Mouse (Mus musculus) embryonic facial prominence, embryonic 14.5 days (tissue): ENCODE results near the gene Fcgbp. TPM values are rescaled to one million over a fixed set of nuclear protein-coding genes. Genes with fewer than 3 reads are reported as not detected.

Experiments
- ATAC-seq: fragments of 200-750 bp; cut with Nextera tagmentation; 2 replicates; pipeline ENCODE4 v1.8.0; 2017; ENCODE audit warnings: low read depth, moderate number of reproducible peaks, moderate TSS enrichment
- DNase-seq: peaks from one replicate; pipeline ENCODE4 v3.0.0-alpha.2; 2015; ENCODE audit warnings: low spot score
- H3K27ac ChIP-seq: fragments of 300-500 bp; sonication (generic); replicated peaks from 2 replicates; pipeline ENCODE4 v1.5.1; 2014; ENCODE audit warnings: low read depth, mild to moderate bottlenecking, low read length, moderate library complexity
- H3K27me3 ChIP-seq: fragments of 300-500 bp; sonication (generic); replicated peaks from 2 replicates; pipeline ENCODE4 v1.6.1; 2014; ENCODE audit warnings: low read length; ENCODE audit not compliant: control insufficient read depth, insufficient read depth
- H3K36me3 ChIP-seq: fragments of 300-500 bp; sonication (generic); 2 replicates; pipeline ENCODE4 v1.6.1; 2014; ENCODE audit warnings: low read length, mixed read lengths; ENCODE audit not compliant: control insufficient read depth, insufficient read depth
- H3K4me1 ChIP-seq: fragments of 300-500 bp; sonication (generic); 2 replicates; pipeline ENCODE4 v1.6.1; 2014; ENCODE audit warnings: antibody characterized with exemption, low read length; ENCODE audit not compliant: control insufficient read depth, insufficient read depth
- H3K4me2 ChIP-seq: fragments of 300-500 bp; sonication (generic); 2 replicates; pipeline ENCODE4 v1.6.1; 2014; ENCODE audit warnings: low read depth, mild to moderate bottlenecking, low read length, moderate library complexity, mixed read lengths
- H3K4me3 ChIP-seq: fragments of 300-500 bp; sonication (generic); 2 replicates; pipeline ENCODE4 v1.5.1; 2014; ENCODE audit warnings: low read depth, mild to moderate bottlenecking, low read length
- H3K9ac ChIP-seq: fragments of 300-500 bp; sonication (generic); 2 replicates; pipeline ENCODE4 v1.6.1; 2014; ENCODE audit warnings: low read depth, mild to moderate bottlenecking, low read length, moderate library complexity, mixed read lengths
- H3K9me3 ChIP-seq: fragments of 300-500 bp; sonication (generic); 2 replicates; pipeline ENCODE4 v1.6.1; 2016; ENCODE audit warnings: low read length; ENCODE audit not compliant: control insufficient read depth
- WGBS: fragments of 180-500 bp; shearing (Covaris S2); extraction: QIAGEN DNeasy Blood & Tissue Kit; methylation state at CpG from one replicate; pipeline ENCODE4 v1.1.7; 2014; 5-methylcytosine and 5-hydroxymethylcytosine counted together
- polyA plus RNA-seq: library from polyadenylated mRNA; unstranded; fragments of >200 nt; fragmentation: Nextera tagmentation; extraction: Ambion mirVana; gene quantifications from 2 replicates; pipeline ENCODE4 v1.2.1, GENCODE M21; 2014

Fcgbp gene
- polyA plus RNA-seq = 0.34 and 0.58 TPM in 2 replicates

DNA sequence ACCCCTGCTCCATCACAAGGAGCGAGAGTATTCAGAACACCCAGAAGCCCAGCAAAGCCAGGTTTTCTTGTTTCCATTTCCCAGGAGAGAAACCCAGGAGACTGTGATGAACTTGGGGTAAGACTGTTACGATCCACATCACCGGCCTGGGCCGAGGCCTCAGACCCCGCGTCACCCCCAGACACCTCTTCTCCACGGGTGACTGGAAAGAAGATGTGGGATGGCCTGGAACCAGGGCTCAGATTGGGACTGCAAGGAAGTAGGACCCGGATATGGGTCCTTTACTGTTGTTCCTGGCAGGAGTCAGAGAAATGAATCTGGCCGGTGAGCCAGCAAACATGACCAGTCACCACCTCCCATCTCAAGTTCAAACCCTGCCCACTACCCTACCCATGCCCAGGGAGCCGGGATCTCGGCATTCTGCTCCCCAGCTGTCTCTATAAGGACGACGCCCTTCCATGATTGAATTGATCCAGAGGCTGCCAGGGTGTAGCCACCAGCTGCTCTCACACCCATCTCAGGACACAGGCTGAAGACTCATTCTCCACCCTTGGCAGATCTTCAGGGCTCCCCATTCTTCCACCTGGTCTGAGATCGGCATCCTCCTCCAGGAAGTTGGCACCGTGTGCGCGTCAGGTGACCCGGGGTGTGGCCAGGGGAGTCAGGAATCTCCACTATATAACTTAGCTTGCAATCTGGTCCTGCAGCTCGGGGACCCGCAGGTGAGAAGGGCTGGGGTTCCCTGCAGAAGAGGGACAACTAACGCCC lies at the start of gene Fcgbp:
Gene Fcgbp (plus strand): TSS at position 706 of the 768 bp plus-strand sequence.
- no peak for DNase-seq
- H3K27ac ChIP-seq = no peak within 1 kb of the TSS
- ATAC-seq = no peak
- H3K4me2 ChIP-seq = no peak within 1 kb of the TSS
- WGBS = 90% methylated on average over 21 of the region's 21 CpGs
- no peaks in the 10 kb centered on the region for H3K4me1 ChIP-seq
- H3K27me3 ChIP-seq = no peaks in the 10 kb centered on the region
- no peaks in the 10 kb centered on the region for H3K9me3 ChIP-seq
- no peaks in the 10 kb centered on the region for H3K36me3 ChIP-seq
- H3K9ac ChIP-seq = no peak within 1 kb of the TSS
- H3K4me3 ChIP-seq = no peak within 1 kb of the TSS

DNA sequence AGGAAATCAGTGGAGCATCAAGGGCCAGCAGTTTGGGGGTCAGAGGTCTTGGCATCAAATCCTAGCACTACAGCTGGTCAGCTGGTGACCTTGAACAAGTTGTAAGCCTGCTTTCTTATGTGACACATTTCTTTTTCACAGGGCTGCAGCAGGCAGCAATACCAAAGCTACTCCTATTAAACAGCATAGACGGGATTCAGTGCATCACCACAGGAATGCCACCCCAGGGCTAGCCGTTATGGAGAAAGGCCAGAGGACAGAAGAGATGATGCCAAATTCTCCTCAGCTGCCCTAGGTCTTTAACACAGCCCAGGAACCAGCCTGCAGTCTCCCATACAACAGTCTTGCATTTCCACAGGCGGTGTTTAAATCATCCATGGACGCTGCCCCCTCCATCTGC lies 26.5 kb upstream of the Fcgbp start:
- Histone ChIP-seq H3K9ac (no peak overlapping the region), H3K4me3 (no peak overlapping the region), H3K27ac (no peak overlapping the region), H3K4me1 (0 out of 2 replicates have a peak, but pooled peaks cover 6% of the 10 kb centered on the region), H3K27me3 (no peaks in the 10 kb centered on the region), H3K4me2 (no peak overlapping the region), H3K9me3 (no peaks in the 10 kb centered on the region), H3K36me3 (peaks cover 87% of the 10 kb centered on the region)
- DNase-seq = no peak
- ATAC-seq = no peak
- WGBS = 88% methylated on average over 4 of the region's 4 CpGs

DNA sequence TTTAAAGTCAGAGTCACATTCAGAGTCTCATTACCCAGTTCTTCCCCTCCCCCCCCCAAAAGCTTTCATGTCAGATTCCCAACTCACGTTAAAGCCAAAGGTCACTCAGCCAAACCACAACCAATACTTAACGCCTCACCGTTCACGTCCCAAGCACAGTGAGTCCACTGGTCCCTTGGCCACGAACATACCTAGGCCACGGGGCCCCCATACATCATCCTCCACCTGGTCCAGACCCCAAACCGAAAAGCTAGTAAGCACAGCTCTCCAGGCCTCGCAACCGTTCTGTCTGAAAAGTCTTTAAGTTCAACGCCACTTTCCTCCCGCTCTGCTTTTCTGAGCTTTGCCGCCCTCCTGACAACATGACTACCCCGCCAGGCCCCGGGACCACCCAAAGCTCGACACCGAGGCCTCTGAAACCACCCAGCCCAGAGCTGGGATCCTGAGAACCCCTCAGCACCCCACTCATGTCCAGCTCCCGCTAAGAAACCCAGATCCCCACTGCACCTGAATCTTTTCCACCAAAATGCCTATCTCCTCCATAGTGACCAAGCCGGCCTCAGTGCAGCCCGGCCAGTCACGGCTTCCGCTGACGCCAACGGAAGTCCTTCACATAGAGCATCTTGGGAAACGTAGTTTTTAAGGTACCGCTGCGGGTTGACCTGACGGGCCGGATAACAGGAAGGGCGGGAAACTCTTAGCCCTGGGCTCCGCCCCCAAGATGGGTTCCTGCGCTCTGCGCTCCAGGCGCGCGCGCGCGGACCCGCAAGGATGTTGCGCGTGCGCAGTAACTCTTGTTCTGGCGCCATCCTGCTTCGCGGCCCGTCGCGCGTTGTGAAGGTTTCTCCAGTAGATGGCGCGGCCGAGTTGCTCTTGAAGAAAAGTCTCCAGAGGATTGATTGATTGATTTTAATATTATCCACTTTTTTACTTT lies 21.3 kb upstream of the Fcgbp start, which contains the start of gene Psmc4:
Gene Psmc4 (minus strand): TSS at position 626 of the 934 bp plus-strand sequence.
- H3K9me3 ChIP-seq = no peaks in the 10 kb centered on the region
- no peaks in the 10 kb centered on the region for H3K27me3 ChIP-seq
- H3K27ac ChIP-seq = no peak within 1 kb of the TSS; the same call in 1 of the 2 replicates
- WGBS = under 1% methylated on average over 49 of the region's 52 CpGs
- peak within 1 kb of the TSS; percentile 83 for H3K4me3 ChIP-seq
- peak within 1 kb of the TSS; percentile 86 for H3K4me2 ChIP-seq
- ATAC-seq (peak; percentile 98), DNase-seq (peak; percentile 100)
- H3K36me3 ChIP-seq = peaks cover 43% of the 10 kb centered on the region
- H3K4me1 ChIP-seq = 0 out of 2 replicates have a peak, but pooled peaks cover 6% of the 10 kb centered on the region
- H3K9ac ChIP-seq = peak within 1 kb of the TSS; percentile 81

DNA sequence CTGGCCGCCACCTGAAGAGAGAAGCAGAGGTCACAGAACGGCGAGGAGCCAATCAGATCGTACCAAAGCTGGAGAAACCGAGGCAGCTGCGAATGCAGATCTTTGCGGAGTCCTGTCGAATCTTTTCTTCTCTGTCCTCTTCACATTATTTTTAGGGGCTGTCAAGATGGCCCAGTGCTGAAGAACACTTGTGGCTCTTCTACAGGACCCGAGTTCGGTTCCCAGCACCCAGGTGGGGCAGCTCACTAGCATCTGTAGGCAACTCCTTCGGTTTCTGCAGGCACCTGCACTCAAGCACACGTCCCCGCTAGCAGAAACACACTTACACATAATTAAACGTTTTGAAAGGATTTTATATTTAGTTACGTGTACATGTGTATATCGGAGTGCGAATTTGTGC lies 20.5 kb upstream of the Fcgbp start:
- Histone ChIP-seq H3K27ac (no peak overlapping the region), H3K4me2 (peak overlapping the region; percentile 51), H3K27me3 (no peaks in the 10 kb centered on the region), H3K9ac (peak overlapping the region; percentile 48), H3K9me3 (no peaks in the 10 kb centered on the region), H3K4me1 (0 out of 2 replicates have a peak, but pooled peaks cover 6% of the 10 kb centered on the region), H3K4me3 (peak overlapping the region; percentile 83), H3K36me3 (peaks cover 34% of the 10 kb centered on the region)
- WGBS = 57% methylated on average over 17 of the region's 17 CpGs
- ATAC-seq = no peak
- DNase-seq = no peak

DNA sequence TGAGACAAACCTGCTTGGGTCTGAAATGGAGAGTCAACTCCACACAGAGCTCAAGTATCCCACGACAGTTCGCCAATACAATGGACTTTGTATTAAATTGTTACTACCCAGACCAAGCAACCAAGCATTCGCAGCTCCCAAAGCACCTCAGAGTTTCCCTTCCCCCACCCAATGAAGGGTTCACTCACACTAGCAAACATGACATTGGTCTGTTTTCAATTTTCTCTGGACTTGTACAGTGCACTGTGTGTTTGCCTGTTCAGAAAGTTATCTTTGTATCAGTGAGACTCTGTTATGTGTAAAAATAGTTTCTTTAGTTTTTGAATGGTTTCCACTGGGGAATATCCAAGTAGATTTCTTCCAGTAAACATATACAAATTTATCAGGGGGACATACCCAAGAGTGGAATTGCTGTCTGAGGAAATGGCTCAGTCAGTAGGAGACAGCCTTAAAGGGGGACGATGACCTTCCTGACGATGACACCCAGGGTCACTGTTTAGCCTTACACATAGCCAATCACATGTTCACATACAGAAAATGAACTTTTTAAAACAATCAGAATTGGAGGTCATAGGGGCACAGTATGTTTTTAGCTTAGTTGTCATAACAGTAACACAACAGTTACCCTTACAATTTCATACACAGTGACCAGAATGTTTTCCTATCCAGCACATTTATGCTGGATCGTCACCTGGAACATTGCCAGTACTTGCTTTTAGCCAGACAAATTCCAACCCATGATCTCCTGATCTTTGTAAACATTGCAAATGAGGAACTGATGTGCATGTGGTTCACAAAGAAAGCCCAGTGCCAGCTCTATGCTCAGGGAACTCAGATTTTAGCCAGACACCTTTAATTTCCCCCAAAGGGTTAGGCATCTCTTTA lies 17.7 kb upstream of the Fcgbp start:
- DNase-seq (peak; percentile 76), ATAC-seq (no peak)
- H3K4me1 ChIP-seq = 0 out of 2 replicates have a peak, but pooled peaks cover 6% of the 10 kb centered on the region
- H3K9ac ChIP-seq = no peak overlapping the region
- H3K4me3 ChIP-seq = no peak overlapping the region
- H3K9me3 ChIP-seq = no peaks in the 10 kb centered on the region
- H3K27me3 ChIP-seq = no peaks in the 10 kb centered on the region
- H3K4me2 ChIP-seq = no peak overlapping the region
- H3K27ac ChIP-seq = peak overlapping the region; percentile 56; the same call in 1 of the 2 replicates
- peaks cover 7% of the 10 kb centered on the region for H3K36me3 ChIP-seq
- 56% methylated on average over 6 of the region's 6 CpGs for WGBS

DNA sequence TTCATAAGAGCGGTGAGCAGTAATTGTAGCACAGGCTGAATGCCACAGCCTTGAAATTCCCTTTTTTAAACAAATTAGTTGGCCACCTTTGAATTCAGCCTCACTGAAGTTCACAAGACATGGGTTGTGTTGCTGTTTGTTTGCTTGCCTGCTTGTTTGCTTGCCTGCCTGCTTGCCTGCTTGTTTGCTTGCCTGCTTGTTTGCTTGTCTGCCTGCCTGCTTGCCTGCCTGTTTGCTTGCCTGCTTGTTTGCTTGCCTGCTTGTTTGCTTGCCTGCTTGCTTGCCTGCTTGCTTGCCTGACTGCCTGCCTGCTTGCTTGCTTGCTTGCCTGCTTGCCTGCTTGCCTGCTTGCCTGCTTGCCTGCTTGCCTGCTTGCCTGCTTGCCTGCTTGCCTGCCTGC lies 11.1 kb upstream of the Fcgbp start:
- H3K4me2 ChIP-seq = no peak overlapping the region
- 0 out of 2 replicates have a peak, but pooled peaks cover 6% of the 10 kb centered on the region for H3K9me3 ChIP-seq
- DNase-seq = no peak
- H3K4me1 ChIP-seq = no peaks in the 10 kb centered on the region
- H3K9ac ChIP-seq = no peak overlapping the region
- WGBS = 91% methylated on average over 1 of the region's 1 CpGs
- H3K27ac ChIP-seq = no peak overlapping the region
- no peak for ATAC-seq
- H3K36me3 ChIP-seq = no peaks in the 10 kb centered on the region
- no peak overlapping the region for H3K4me3 ChIP-seq
- no peaks in the 10 kb centered on the region for H3K27me3 ChIP-seq

DNA sequence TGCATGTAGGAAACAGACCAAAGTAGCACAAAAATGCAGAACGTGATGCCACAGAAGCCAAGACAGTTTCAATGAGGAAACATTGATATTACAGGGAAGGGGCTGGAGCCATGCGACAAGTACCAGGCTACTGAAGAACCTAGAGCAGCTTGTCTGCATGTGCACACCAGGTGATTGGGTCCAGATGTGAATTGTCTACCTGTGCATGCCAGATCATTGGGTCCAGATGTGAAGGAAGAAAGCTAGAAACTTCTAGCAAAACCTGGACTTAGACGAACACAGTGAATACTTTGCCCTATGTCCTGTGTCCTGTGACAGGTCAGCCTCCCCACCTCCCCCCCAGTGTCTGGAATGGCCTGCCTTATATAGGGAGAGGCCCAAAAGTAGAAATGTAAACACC lies 2.4 kb upstream of the Fcgbp start:
- H3K36me3 ChIP-seq = no peaks in the 10 kb centered on the region
- H3K9me3 ChIP-seq = no peaks in the 10 kb centered on the region
- H3K4me1 ChIP-seq = no peaks in the 10 kb centered on the region
- DNase-seq = no peak
- 45% methylated on average over 3 of the region's 3 CpGs for WGBS
- no peak overlapping the region for H3K27ac ChIP-seq
- H3K27me3 ChIP-seq = no peaks in the 10 kb centered on the region
- no peak overlapping the region for H3K4me2 ChIP-seq
- H3K4me3 ChIP-seq = no peak overlapping the region
- no peak overlapping the region for H3K9ac ChIP-seq
- ATAC-seq = no peak
